Mouse (Mus musculus) CH12F3 (cell line): ENCODE data around the gene Ctf2.

ENCODE experiments used
- in situ Hi-C: fragments of 300-500 bp; cut with MboI; formaldehyde crosslinking; loops from 2 replicates; pipeline ENCODE4 v1.14.3; 2020; ENCODE audit warnings: low sequenced_read_pairs

Ctf2 gene

DNA sequence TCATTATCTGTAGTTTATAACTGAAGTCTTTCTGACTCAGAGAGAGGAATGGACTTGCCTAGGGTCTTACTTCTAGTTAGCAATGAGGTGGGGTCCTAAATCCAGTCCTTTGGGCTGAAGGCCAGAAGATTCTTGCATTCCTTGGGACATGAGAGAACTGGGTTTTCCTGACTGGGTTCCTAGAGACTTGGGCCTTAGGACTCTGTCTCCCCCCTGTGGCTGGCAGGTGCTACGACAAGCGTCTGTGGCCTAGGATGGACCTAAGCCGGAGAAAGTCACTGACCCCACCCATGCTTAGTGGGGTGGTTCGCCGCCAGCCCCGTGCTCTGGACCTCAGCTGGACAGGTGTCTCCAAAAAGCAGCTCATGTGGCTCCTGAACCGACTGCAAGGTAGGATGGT lies 29.1 kb upstream of the Ctf2 start:
- in situ Hi-C loops: loop anchor here (5.0 kb wide), 1 partner anchor 659 kb away; no protein-coding TSS in a partner anchor

DNA sequence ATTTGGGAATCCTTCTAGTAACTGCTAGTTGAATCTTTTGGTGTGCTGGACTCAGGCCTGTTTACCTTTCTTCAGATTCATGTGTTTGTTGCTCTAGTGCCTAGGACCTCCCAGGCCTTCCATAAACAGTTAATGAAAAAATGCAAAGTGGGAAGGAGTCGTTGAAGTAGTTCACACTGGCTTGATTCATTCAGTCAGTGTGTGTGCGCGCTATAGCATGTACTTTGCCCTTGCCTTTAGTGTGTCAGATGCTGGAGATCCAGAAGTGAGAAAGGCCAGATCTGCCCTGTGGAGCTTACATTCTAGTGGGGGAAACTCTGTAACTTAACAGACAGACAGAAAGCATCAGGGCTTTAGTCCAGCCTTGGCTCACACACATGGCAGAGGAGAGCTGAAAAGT lies 28.5 kb upstream of the Ctf2 start:
- in situ Hi-C loops: loop anchor here (5.0 kb wide), 1 partner anchor 658 kb away; no protein-coding TSS in a partner anchor

DNA sequence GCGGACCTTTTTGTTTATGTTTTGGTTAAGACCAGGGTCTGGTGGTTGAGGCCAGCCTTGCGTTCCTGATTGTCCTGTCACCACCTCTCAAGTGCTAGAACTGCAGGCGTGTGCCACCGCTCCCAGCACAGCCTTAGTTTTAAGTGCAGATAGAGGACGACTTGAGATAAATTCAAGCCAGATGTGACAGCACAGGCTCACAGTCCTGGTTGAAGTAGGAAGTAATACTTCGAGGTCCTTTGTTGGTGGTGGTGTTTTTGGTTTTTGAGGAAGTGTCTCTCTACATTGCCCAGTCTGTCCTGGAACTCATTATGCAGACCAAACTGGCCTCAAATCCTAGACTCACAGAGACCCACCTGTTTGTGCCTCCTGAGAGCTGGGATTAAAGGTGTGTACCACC lies 27.8 kb upstream of the Ctf2 start:
- in situ Hi-C loops: loop anchor here (5.0 to 10.0 kb wide), 2 partner anchors 85 to 657 kb away; no protein-coding TSS in a partner anchor

DNA sequence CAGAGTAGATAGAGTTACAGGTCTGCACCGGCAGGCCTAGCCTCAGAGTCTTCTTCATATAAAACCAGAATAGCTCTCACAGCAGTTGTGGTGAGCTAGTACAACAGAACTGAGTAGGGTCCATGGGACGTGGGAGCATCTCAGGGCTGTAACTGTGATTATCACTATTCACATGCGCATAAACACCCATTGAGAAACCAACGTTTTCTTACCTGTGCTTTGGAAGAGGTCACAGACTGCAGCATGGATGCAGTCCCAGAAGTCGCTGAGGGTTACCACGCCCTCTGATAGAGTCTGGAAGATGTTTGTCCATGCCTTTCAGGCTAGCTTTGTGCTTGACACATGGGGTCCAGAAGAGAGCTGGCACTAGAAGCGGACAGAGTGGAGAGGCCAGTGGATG lies 21.8 kb upstream of the Ctf2 start:
- in situ Hi-C loops: loop anchor here (10.0 kb wide), 1 partner anchor 79 kb away; no protein-coding TSS in a partner anchor

DNA sequence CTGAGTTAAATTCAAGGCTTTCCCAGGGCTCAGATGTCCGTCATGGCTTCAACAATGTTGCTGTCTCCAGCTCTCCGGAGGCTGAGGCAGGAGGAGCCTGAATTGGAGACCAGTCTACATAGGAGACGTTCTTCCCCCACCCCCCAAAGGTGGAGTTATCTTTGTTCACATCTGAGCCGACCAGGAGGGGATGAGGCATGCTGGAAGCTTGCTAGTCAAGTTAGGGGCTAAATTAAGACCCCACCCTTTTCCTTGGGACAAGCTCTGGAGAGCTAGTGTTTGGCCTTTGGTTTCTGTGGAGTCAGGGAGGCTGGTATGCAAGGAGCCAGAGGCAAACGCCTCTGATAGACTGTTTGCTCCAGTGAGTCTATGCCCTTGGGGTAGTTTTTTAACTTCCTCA lies 21.2 kb upstream of the Ctf2 start:
- in situ Hi-C loops: loop anchor here (10.0 kb wide), 1 partner anchor 78 kb away; no protein-coding TSS in a partner anchor

DNA sequence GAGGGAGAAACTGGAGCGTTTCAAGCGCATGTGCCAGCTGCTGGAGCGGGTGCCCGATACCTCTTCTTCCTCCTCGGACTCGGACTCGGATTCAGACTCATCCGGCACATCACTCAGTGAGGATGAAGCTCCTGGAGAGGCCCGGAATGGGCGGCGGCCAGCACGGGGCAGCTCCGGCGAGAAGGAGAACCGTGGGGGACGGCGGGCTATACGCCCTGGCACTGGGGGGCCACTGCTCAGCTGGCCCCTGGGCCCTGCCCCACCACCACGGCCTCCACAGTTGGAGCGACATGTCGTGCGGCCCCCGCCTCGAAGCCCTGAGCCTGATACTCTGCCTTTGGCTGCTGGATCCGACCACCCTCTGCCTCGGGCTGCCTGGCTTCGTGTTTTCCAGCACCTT lies 20.1 kb upstream of the Ctf2 start:
- in situ Hi-C loops: loop anchor here (10.0 kb wide), 1 partner anchor 77 kb away; no protein-coding TSS in a partner anchor

DNA sequence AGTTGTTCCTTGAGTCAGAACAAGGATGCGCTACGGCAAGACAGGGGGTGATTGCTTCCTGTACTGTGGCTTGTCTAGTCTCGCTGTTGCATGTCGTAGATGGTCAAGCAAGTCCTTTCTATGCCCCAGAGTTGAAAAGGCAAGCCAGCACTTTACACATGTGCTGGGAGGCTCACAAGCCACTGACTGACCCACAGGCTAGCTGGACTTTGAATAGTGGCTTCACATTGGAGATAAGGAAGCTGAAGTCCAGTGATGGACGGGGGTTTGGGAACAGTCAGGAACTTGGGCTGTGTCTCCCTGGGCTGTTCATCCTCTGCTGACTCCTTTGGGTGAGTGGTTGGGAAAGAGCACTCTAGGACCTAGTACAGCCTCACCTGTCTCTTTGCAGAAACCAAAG lies 19.7 kb upstream of the Ctf2 start:
- in situ Hi-C loops: loop anchor here (10.0 kb wide), 1 partner anchor 77 kb away; no protein-coding TSS in a partner anchor

DNA sequence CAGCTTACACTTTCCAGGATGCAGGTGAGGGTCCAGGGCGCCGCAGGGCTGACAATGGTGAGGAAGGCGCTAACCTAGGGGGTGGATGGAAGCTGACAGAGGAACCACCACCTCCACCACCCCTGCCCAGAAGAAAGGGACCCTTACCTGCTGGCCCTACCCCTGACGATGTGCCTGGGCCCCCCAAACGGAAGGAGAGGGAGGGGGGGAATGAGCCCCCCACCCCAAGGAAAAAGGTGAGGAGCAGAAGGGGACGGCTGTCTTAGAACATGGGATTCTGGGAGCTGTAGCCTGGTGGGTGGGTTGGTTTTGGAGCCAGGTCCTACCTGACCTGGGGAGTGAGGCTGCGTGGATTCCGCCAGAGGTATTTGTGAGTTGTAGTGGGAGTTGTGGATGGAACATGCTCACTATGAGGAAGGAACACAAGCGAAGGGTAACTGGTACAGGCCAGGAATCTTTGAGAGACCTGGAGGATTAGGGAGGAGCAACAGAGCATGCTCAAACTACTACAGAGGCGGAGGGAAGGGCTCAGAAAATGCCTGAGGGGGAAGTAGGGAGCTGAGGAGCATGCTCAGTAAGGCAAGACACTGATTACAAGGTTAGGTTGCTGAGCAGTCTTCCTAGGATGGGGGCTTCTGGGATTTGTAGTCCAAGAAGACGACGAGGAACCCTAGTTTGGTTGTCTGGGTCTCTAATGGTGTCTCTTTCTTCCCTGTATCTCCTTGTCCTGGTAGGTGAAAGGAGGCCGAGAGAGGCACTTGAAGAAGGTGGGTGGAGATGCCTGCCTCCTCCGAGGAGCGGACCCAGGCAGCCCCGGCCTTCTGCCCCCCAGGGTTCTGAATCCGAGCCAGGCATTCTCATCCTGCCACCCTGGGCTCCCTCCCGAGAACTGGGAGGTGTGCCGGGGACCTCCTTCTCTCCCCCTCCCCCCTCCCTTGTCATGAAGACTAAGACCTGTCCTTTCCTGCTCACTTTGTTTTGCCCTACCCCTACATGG lies 18.5 kb upstream of the Ctf2 start:
- in situ Hi-C loops: loop anchor here (10.0 kb wide), 1 partner anchor 76 kb away; no protein-coding TSS in a partner anchor

DNA sequence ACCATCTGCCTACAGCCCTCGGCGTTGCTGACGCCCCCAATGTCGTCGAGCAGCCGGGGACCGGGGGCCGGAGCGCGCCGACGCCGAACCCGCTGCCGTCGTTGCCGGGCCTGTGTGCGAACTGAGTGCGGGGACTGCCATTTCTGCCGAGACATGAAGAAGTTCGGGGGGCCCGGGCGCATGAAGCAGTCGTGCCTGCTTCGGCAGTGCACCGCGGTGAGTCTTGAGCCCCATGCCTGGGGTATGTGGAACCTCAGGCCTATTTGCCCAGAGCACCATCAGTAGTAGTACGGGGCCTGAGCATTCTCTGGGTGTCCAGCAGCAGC lies 16.2 kb upstream of the Ctf2 start:
- in situ Hi-C loops: no loop called here

DNA sequence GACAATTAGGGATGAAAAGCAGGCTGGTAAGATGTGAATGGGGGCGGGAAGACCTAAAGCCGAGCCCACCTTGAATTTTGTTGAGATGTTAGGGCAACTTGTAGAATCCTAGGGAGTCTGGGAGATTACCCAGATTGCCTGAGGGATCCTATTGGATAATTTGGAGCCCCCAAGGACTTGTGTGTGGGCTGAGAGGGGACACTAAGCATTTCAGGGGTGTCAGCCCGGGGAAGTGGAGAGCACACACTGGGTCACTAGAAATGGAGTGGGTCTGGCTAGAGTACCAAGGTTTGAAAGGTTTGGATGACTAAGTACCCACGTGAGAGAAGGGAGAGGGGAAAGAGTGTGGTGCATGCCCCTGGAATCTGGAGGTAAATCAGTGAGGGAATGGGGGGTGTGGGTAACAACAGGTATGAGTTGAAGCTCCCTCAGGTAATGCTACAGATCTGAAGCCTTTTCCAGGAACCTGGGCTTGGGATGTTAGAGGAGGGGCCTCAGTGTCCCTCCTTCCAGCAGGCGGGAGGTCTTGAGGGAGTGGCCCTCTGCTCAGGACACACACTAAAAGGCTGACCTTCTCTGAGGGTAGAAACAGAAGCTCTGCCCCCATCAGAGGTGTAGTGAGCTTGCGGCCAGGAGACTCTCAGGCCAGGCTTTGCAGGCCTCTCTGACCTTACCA lies 15.7 kb upstream of the Ctf2 start:
- in situ Hi-C loops: no loop called here

DNA sequence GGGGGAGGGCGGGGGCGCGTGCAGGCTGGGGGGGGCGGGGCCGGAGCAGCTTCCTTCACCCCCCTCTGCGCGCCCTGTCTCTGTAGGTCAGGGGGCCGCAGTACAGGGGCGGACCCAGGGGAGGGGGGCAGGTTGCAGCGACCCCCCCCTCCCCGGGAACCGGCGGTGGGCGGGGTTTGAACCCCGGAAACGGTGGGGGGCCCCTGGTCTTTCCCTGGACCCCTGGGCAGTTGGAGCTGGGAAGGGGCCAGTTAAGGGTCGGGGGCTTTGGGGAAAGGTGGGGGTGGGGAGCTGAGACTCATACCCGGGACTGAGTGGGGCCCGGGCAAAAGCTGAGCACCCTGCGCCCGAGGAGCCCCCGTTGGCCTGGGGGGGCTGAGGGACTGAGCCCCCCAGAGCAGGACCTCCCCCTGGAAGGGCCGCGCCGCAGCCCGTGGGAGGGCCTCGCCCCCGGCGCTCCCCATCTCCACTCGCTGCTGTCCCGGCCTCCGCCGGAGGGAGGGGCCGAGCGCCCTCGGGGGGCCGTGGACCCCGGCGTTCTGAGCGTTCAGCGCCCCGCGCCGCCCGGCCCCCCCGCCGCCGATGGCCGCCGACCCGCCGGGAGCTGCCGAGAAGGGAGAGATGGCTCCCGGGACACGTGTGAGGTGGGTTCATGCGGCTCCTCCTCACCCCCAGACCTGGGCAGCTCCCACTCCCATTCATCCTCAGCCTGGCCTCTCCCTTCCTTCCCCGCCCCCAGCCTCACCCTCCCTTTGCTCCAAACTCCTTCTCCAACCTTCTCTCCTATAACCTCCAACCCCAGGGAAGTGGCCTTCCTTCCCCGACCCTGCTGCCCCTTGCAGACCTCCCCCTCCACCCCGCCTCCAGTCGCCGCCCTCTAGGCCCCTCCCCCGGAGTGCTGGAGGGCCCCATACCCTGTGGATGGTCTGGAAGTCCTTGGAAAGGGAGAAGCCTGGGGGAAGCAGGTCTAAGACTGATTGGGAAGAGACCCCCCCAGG lies 14.8 kb upstream of the Ctf2 start:
- in situ Hi-C loops: no loop called here

DNA sequence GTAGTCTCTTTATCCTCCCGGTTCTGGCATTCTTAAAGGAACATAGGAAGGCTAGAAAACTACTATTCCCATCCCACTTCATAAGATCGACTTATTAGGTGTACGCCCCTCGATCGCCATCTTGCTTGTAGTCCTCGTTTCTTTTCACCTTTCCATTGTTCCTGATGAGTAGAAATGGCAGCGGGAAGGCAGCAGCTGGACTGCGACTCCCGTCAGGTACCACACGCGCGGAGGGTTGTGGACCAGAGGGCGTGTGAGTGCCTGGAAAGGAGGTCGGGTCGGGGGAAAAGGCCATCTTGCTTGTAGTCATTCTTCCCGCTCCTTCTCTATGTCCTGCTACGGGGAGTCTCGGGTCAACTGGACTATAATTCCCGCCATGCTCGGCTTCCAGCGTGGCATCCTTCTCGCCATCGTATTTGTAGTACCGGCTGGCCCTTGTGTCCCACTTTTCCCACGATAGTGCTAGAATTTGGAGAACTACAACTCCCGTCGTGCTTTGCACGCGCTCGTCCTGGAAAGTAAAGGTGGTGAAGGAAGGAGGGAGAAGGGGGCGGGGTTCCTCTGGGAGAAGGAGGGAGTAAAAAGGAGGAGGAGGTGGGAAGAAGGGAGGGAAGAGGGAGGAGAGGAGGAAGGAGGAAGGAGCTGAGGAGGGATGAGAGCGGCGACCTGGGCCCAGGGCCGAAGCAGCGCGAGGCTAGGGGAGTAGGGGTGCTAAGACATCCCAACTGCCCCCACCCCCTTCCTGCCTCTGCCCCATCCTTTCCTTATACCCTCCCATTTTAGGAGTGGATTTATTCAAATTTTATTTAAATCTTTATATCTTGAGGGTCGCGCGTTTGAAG lies 13.9 kb upstream of the Ctf2 start:
- in situ Hi-C loops: no loop called here

DNA sequence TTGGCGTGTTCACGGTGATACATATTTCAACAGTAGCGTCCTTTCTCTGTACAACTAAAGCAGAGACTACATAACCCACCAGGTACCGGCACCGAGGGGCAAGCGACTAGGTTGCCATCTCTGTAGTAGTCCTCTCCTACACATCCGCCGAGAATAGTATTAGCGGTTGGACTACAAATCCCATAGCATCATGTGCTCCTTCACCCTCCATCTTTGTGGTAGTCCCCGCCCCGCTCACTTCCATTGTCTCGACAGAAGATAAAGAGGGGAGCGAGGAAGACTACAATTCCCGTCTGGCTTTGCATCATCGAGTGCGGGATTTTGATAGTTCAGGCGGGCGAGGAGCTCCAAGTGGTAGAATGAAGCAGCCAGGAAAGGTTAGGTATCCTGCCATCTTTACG lies 13.3 kb upstream of the Ctf2 start:
- in situ Hi-C loops: no loop called here

DNA sequence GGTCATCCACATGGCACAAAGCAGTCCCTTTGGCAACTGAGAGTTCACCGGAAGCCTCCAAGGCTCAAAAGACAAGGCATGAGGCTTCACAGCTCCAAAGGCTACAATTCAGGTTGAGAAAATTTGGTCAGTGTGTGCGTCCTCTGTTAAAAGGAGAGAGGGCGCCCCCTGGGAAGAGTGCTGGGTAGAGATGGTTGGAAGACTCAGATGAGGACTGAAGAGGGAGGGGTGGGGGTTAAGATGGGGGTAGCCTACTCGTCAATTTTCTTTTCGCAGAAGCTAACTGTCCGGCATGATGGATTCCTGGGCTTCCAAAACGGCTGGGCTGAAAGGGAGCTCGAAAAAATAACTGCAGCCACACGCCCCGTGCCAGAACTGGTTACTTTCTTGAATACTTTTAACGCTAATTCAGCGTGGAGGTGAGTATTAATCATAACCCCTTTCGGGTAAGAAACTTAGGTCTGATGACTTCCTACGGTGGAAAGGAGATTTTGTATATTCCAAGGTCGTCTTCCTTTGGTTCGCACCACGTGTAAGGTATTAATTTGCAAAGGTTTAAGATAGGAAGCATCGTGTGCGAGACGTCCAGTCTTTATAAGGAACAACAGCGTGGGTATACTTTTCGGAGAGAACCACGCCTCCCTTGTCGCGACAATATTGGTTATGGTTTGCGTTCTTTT lies 12.5 kb upstream of the Ctf2 start, which contains the start of gene Fbxl19:
Fbxl19 (plus strand) TSS at position 178 of the 680 bp plus-strand sequence.
- in situ Hi-C loops: no loop called here

DNA sequence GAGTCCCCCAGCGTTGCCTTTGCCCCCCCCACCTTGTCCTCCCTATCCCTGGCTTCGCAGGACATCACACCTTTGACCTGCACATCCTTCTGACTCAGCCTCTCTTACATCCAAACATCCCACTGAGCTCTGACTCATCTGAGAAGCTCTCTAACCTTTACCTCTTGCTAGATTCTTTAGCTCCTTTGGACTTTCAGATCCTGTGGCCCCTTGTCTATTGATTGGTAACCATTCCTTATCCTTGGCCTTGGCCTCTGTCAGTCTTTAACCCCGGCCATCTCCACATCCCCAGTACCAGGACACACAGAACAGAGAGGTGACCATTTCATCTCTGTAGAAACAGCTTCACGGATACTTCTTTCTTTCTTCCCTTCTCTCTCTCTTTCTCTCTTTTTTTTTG lies 1.8 kb downstream of the Ctf2 start:
- in situ Hi-C loops: no loop called here

DNA sequence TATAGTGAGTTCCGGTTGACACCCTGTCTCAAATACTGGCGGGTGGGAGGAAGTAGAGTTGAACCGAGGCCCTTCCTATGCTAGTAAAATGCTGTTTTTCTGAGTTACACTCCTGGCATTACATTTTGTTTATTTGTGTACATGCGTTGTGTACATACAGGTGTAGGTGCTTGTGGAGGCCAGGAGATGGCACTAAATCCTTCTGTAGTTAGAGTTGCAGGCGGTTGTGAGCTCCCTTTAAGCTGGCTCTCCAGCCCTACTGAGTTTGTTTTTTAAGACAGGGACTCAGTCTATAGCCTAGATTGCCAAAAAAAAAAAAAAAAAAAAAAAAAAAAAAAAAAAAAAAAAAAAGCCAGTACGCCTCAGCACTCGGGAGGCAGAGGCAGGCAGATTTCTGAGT lies 4.1 kb downstream of the Ctf2 start:
- in situ Hi-C loops: no loop called here

DNA sequence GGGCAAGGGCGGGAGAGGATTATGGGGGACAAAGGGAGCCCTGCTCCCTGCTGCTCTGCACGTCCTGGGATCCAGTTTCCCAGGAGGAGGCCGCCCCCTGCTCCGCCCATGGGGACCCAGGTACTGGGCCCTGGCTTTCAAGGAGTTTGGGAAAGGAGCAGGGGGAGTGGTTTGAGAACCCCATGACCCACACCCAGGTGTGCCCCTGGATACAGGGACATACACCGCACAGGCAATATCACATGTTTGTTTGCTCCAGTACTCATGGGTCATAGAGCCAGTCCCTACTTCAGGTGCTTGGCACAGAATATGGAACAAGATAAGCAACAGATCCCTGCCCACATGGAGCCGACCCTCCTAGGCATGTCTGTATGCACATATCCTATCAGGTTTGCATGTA lies 6.0 kb downstream of the Ctf2 start:
- in situ Hi-C loops: no loop called here

DNA sequence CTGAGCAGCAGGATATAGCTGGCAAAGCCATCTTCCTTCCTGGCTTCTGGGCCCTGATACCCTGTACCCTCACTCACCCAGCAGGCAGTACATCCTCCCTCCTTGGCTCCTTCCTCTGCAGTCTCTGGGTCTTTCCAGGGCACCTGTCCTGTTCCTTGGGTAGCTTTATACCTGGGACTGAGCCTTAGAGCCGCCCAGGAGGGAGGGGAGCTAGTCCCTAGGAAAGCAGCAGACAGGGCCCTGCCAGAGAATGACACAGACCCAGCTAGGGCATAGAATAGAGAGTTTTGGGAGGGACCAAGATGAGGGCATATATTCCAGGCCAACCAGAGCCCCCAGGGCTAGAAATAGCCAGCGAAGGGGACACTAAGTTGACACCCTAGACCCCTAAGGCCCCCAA lies 6.5 kb downstream of the Ctf2 start:
- in situ Hi-C loops: no loop called here

DNA sequence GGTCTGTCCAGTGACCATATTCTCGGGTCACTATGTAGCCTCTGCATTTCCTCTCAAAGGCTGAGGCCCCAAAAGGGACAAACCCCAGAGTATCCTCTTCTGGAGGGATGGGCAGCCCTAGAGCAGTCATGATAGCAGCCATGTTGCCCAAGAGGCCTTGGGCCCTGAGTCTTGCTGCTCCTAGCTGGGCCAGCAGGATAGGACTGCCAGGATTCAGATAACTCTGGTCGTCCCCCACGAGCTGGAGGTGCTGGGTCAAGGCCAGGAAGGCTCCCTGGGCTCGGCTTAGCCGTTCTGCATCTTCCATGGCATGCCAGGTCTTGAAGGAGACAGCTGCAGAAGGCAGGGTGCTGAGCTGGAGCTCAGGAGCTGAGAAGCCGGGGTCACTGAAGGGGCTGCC lies 12.7 kb downstream of the Ctf2 start:
- in situ Hi-C loops: no loop called here
